22 mouse cellular contexts compared by ENCODE assay signal in genomic region chr6:96143326-96143725, GRCm38 (mm10). TPM values are rescaled to one million over a fixed set of nuclear protein-coding genes. Genes with fewer than 3 reads are reported as not detected.
"Had no signal": no experiment of that assay in that cellular context is flagged by ENCODE, and none has a peak within 500 bp of the region (broad histone marks: within the 10 kb centered on the region; RNA-seq: fewer than 3 reads in every experiment).

No protein-coding gene starts in this region.

- H3K4me3 ChIP-seq: neural tube, embryonic 12.5 days; neural tube, embryonic 13.5 days; neural tube, embryonic 15.5 days; stomach, embryonic 15.5 days had no signal

- DNase-seq: retina, postnatal 1 day; right cerebral cortex, adult 18-20 months; right cerebral cortex, postnatal 14 days; right cerebral cortex, postnatal 25 days; right cerebral cortex, postnatal 4 days; spleen, adult 18-20 months; thymus, adult 18-20 months; thymus, adult 2 months; thymus, postnatal 14 days; thymus, postnatal 25 days; thymus, postnatal 36 days; thymus, postnatal 4 days had no signal

- H3K27me3 ChIP-seq: neural tube, embryonic 12.5 days; neural tube, embryonic 13.5 days; neural tube, embryonic 15.5 days; stomach, embryonic 15.5 days had no signal

- H3K27ac ChIP-seq: neural tube, embryonic 12.5 days; neural tube, embryonic 13.5 days; neural tube, embryonic 15.5 days; stomach, embryonic 15.5 days; stomach, postnatal 0 days had no signal

- H3K9me3 ChIP-seq: neural tube, embryonic 12.5 days; neural tube, embryonic 13.5 days; neural tube, embryonic 15.5 days; stomach, embryonic 15.5 days had no signal

- H3K9ac ChIP-seq: neural tube, embryonic 12.5 days; neural tube, embryonic 13.5 days; neural tube, embryonic 15.5 days; stomach, embryonic 15.5 days had no signal

- H3K36me3 ChIP-seq: neural tube, embryonic 12.5 days; neural tube, embryonic 13.5 days; neural tube, embryonic 15.5 days; stomach, embryonic 15.5 days had no signal

- H3K4me1 ChIP-seq: neural tube, embryonic 12.5 days; neural tube, embryonic 13.5 days; neural tube, embryonic 15.5 days had no signal

- H3K4me2 ChIP-seq: neural tube, embryonic 12.5 days; neural tube, embryonic 13.5 days; neural tube, embryonic 15.5 days; stomach, embryonic 15.5 days had no signal

RNA-seq across cellular contexts. Expression of gene 1700123L14Rik, which starts 22.7 kb away (rescaled TPM):
- polyA plus RNA-seq: neural tube, embryonic 13.5 days; small intestine, adult 2 months; spleen, adult 2 months; stomach, embryonic 15.5 days; stomach, postnatal 0 days; thymus, postnatal 0 days; urinary bladder, adult 2 months had no signal

RNA-seq across cellular contexts. Expression of gene Fam19a1, which starts 30.4 kb away (rescaled TPM):
- polyA plus RNA-seq: spleen, adult 2 months; testis, adult 2 months had no signal
